Mouse (Mus musculus) spleen, postnatal 14 days (tissue): Measurements from ENCODE around the gene Irak3.

ENCODE experiments used
- DNase-seq, 2 experiments: peaks; one replicate each; pipeline ENCODE4 v3.0.0; 2021 to 2022; ENCODE audit warnings: low spot score in 2 of 2

Gene Irak3

DNA sequence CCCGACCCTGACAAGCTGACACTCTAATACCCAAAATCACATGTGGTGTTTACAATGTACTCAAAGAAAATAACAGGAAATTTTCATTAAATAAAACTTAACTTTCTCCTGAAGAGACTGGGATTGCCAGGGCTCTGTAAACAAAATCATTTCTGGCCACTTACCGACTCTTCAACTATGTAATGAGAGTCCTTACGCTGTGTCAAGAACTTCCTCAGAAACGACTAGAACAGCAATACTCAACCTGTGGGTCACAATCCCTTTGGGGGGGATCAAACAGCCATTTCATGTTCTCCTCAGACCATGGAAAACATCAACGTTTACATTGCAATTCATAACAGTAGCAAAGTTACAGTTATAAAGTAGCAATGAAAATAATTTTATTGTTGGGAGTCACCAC lies 104.4 kb downstream of the Irak3 start:
- no peak for DNase-seq

- no peak for DNase-seq
Observed at GRCm38 (mm10) chr10:120095716-120096115, 106.2 kb downstream of the Irak3 start.

- no peak for DNase-seq
Observed at GRCm38 (mm10) chr10:120095136-120095535, 106.8 kb downstream of the Irak3 start.

DNA sequence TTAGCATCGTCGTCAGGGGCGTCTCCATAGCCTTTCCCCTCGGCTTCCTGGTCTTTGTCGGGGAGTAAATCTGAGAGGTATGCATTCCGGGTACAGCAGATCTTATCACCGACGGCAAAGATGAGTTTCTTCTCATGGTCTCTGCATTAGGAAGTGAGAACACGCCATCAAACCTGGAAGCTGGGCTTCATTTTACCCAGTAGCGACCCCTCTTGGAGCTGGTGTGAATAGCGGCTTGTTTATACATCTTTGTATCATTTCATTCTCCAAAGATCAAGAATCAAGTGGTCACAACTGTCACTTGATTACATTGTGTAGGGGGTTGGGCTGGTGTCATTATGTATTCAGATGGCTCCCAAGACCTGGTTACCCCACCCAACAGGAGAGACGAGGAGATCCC lies 109.4 kb downstream of the Irak3 start:
- no peak for DNase-seq
